Mouse (Mus musculus): ENCODE results near the gene Patl2. TPM values are rescaled to one million over a fixed set of nuclear protein-coding genes. Genes with fewer than 3 reads are reported as not detected.
"Not testable (repeated sequence)": the region's sequence is repeated elsewhere in the genome, so short reads cannot be mapped to it uniquely, and the experiment has no call there.

The Patl2 gene
- polyA plus RNA-seq, 1 experiment from 2014 or later = 0.04 TPM

- WGBS (ENCODE audit: insufficient replicate concordance) = 1% methylated on average over 47 of the region's 47 CpGs
- Histone ChIP-seq H3K36me3 (ENCODE audit: control insufficient read depth, insufficient read depth) (peaks cover 5% of the 10 kb centered on the region), H3K9me3 (replicated peaks; ENCODE audit: control insufficient read depth, low read length) (no peaks in the 10 kb centered on the region), H3K27me3 (ENCODE audit: control insufficient read depth, insufficient read depth, low read depth, low read length) (no peaks in the 10 kb centered on the region), H3K9ac (ENCODE audit: low read depth, low read length) (peak within 1 kb of the TSS; percentile 95), H3K27ac (ENCODE audit: low read length) (peak within 1 kb of the TSS; percentile 88), H3K4me1 (ENCODE audit: control insufficient read depth, low read depth, low read length) (peaks cover 11% of the 10 kb centered on the region), H3K4me2 (ENCODE audit: low read depth, low read length) (peak within 1 kb of the TSS; percentile 80), H3K4me3 (ENCODE audit: low read depth, low read length) (peak within 1 kb of the TSS; percentile 75)
- ATAC-seq (ENCODE audit: low read depth) = peak; percentile 100
These were observed 67.7 kb downstream of the Patl2 start, which contains the start of gene Spg11 for GRCm38 (mm10) chr2:122117961-122118958. Spg11 (minus strand) TSS chr2:122118386.

- no peak overlapping the region for H3K4me2 ChIP-seq (ENCODE audit: low read depth, low read length)
- no peak overlapping the region for H3K27ac ChIP-seq (ENCODE audit: low read length)
- H3K4me1 ChIP-seq (ENCODE audit: control insufficient read depth, low read depth, low read length) = peaks cover 11% of the 10 kb centered on the region
- H3K9me3 ChIP-seq (replicated peaks; ENCODE audit: control insufficient read depth, low read length) = no peaks in the 10 kb centered on the region
- 75% methylated on average over 2 of the region's 2 CpGs for WGBS (ENCODE audit: insufficient replicate concordance)
- H3K27me3 ChIP-seq (ENCODE audit: control insufficient read depth, insufficient read depth, low read depth, low read length) = no peaks in the 10 kb centered on the region
- ATAC-seq (ENCODE audit: low read depth) = no peak
- H3K36me3 ChIP-seq (ENCODE audit: control insufficient read depth, insufficient read depth) = peaks cover 5% of the 10 kb centered on the region
- H3K9ac ChIP-seq (ENCODE audit: low read depth, low read length) = no peak overlapping the region
- H3K4me3 ChIP-seq (ENCODE audit: low read depth, low read length) = no peak overlapping the region
These were observed 69.1 kb downstream of the Patl2 start for GRCm38 (mm10) chr2:122116888-122117287.

GRCm38 (mm10) chr2:122109714-122110113 lies 76.3 kb downstream of the Patl2 start:
- Histone ChIP-seq H3K4me3 (ENCODE audit: low read depth, low read length) (no peak overlapping the region), H3K27me3 (ENCODE audit: control insufficient read depth, insufficient read depth, low read depth, low read length) (no peaks in the 10 kb centered on the region), H3K4me2 (ENCODE audit: low read depth, low read length) (no peak overlapping the region), H3K36me3 (ENCODE audit: control insufficient read depth, insufficient read depth) (peaks cover 14% of the 10 kb centered on the region), H3K27ac (ENCODE audit: low read length) (no peak overlapping the region), H3K9ac (ENCODE audit: low read depth, low read length) (no peak overlapping the region), H3K9me3 (replicated peaks; ENCODE audit: control insufficient read depth, low read length) (no peaks in the 10 kb centered on the region), H3K4me1 (ENCODE audit: control insufficient read depth, low read depth, low read length) (no peaks in the 10 kb centered on the region)
- ATAC-seq (ENCODE audit: low read depth) = no peak
- WGBS (ENCODE audit: insufficient replicate concordance) = 74% methylated on average over 4 of the region's 4 CpGs

GRCm38 (mm10) chr2:122108101-122108500 lies 77.9 kb downstream of the Patl2 start:
- WGBS (ENCODE audit: insufficient replicate concordance) = 76% methylated on average over 14 of the region's 14 CpGs
- no peak for ATAC-seq (ENCODE audit: low read depth)

GRCm38 (mm10) chr2:122102070-122102469 lies 83.9 kb downstream of the Patl2 start:
- Histone ChIP-seq H3K9me3 (replicated peaks; ENCODE audit: control insufficient read depth, low read length) (no peaks in the 10 kb centered on the region), H3K4me1 (ENCODE audit: control insufficient read depth, low read depth, low read length) (no peaks in the 10 kb centered on the region), H3K36me3 (ENCODE audit: control insufficient read depth, insufficient read depth) (no peaks in the 10 kb centered on the region; the same call in none of the 2 replicates), H3K9ac (ENCODE audit: low read depth, low read length) (no peak overlapping the region), H3K4me2 (ENCODE audit: low read depth, low read length) (no peak overlapping the region), H3K4me3 (ENCODE audit: low read depth, low read length) (no peak overlapping the region), H3K27ac (ENCODE audit: low read length) (no peak overlapping the region), H3K27me3 (ENCODE audit: control insufficient read depth, insufficient read depth, low read depth, low read length) (no peaks in the 10 kb centered on the region)
- 0 out of 2 replicates have a peak, but pooled peaks have one; percentile 41 for ATAC-seq (ENCODE audit: low read depth)

More at GRCm38 (mm10) chr2:122108101-122108500, 77.9 kb downstream of the Patl2 start:
- Histone ChIP-seq H3K4me3 (ENCODE audit: low read depth, low read length) (no peak overlapping the region), H3K27ac (ENCODE audit: low read length) (no peak overlapping the region), H3K4me2 (ENCODE audit: low read depth, low read length) (no peak overlapping the region), H3K4me1 (ENCODE audit: control insufficient read depth, low read depth, low read length) (no peaks in the 10 kb centered on the region), H3K9me3 (replicated peaks; ENCODE audit: control insufficient read depth, low read length) (no peaks in the 10 kb centered on the region), H3K9ac (ENCODE audit: low read depth, low read length) (no peak overlapping the region), H3K27me3 (ENCODE audit: control insufficient read depth, insufficient read depth, low read depth, low read length) (no peaks in the 10 kb centered on the region), H3K36me3 (ENCODE audit: control insufficient read depth, insufficient read depth) (peaks cover 9% of the 10 kb centered on the region)

- not testable (repeated sequence) for H3K36me3 ChIP-seq (ENCODE audit: control insufficient read depth, insufficient read depth); H3K4me2 ChIP-seq (ENCODE audit: low read depth, low read length); H3K9ac ChIP-seq (ENCODE audit: low read depth, low read length); H3K4me1 ChIP-seq (ENCODE audit: control insufficient read depth, low read depth, low read length); H3K27ac ChIP-seq (ENCODE audit: low read length); H3K4me3 ChIP-seq (ENCODE audit: low read depth, low read length); H3K27me3 ChIP-seq (ENCODE audit: control insufficient read depth, insufficient read depth, low read depth, low read length); H3K9me3 ChIP-seq (replicated peaks; ENCODE audit: control insufficient read depth, low read length)
- 70% methylated on average over 5 of the region's 5 CpGs for WGBS (ENCODE audit: insufficient replicate concordance)
- ATAC-seq (ENCODE audit: low read depth) = 0 out of 2 replicates have a peak, but pooled peaks have one; percentile 48
These were observed 88.3 kb downstream of the Patl2 start for GRCm38 (mm10) chr2:122097686-122098085.

- Histone ChIP-seq H3K4me3 (ENCODE audit: low read depth, low read length) (no peak overlapping the region), H3K36me3 (ENCODE audit: control insufficient read depth, insufficient read depth) (peaks cover 7% of the 10 kb centered on the region), H3K4me2 (ENCODE audit: low read depth, low read length) (no peak overlapping the region), H3K9me3 (replicated peaks; ENCODE audit: control insufficient read depth, low read length) (no peaks in the 10 kb centered on the region), H3K4me1 (ENCODE audit: control insufficient read depth, low read depth, low read length) (no peaks in the 10 kb centered on the region), H3K9ac (ENCODE audit: low read depth, low read length) (no peak overlapping the region), H3K27ac (ENCODE audit: low read length) (no peak overlapping the region), H3K27me3 (ENCODE audit: control insufficient read depth, insufficient read depth, low read depth, low read length) (no peaks in the 10 kb centered on the region)
- no peak for ATAC-seq (ENCODE audit: low read depth)
- 79% methylated on average over 4 of the region's 4 CpGs for whole genome bisulfite sequencing (ENCODE audit: insufficient replicate concordance)
These were observed 92.1 kb downstream of the Patl2 start for GRCm38 (mm10) chr2:122093844-122094243.

GRCm38 (mm10) chr2:122086446-122086845 lies 99.5 kb downstream of the Patl2 start:
- WGBS (ENCODE audit: insufficient replicate concordance) = 71% methylated on average over 4 of the region's 4 CpGs
- no peaks in the 10 kb centered on the region for H3K4me1 ChIP-seq (ENCODE audit: control insufficient read depth, low read depth, low read length)
- H3K9me3 ChIP-seq (replicated peaks; ENCODE audit: control insufficient read depth, low read length) = no peaks in the 10 kb centered on the region
- no peak overlapping the region for H3K4me3 ChIP-seq (ENCODE audit: low read depth, low read length)
- no peak overlapping the region for H3K4me2 ChIP-seq (ENCODE audit: low read depth, low read length)
- H3K36me3 ChIP-seq (ENCODE audit: control insufficient read depth, insufficient read depth) = peaks cover 8% of the 10 kb centered on the region
- no peaks in the 10 kb centered on the region for H3K27me3 ChIP-seq (ENCODE audit: control insufficient read depth, insufficient read depth, low read depth, low read length)
- no peak overlapping the region for H3K9ac ChIP-seq (ENCODE audit: low read depth, low read length)
- no peak for ATAC-seq (ENCODE audit: low read depth)
- no peak overlapping the region for H3K27ac ChIP-seq (ENCODE audit: low read length)

All from liver, embryonic 16.5 days (tissue).